Mouse (Mus musculus) liver, embryonic 16.5 days (tissue): ENCODE results near the gene Gm42791. TPM values are rescaled to one million over a fixed set of nuclear protein-coding genes. Genes with fewer than 3 reads are reported as not detected.

Experiments
- ATAC-seq: fragments of 200-750 bp; cut with Nextera tagmentation; 2 replicates; pipeline ENCODE4 v1.8.0; 2017; ENCODE audit warnings: low read depth, mild to moderate bottlenecking, moderate number of reproducible peaks, moderate library complexity
- H3K27ac ChIP-seq: fragments of 300-500 bp; sonication (generic); 2 replicates; pipeline ENCODE4 v1.5.1; 2014; ENCODE audit warnings: mild to moderate bottlenecking, low read length
- H3K27me3 ChIP-seq: fragments of 300-500 bp; sonication (generic); 2 replicates; pipeline ENCODE4 v1.6.1; 2014; ENCODE audit warnings: low read depth, low read length, mixed read lengths; ENCODE audit not compliant: control insufficient read depth, insufficient read depth
- H3K36me3 ChIP-seq: fragments of 300-500 bp; sonication (generic); 2 replicates; pipeline ENCODE4 v1.6.1; 2014; ENCODE audit warnings: mild to moderate bottlenecking; ENCODE audit not compliant: control insufficient read depth, insufficient read depth
- H3K4me1 ChIP-seq: fragments of 300-500 bp; sonication (generic); 2 replicates; pipeline ENCODE4 v1.6.1; 2014; ENCODE audit warnings: low read depth, low read length, mixed read lengths; ENCODE audit not compliant: control insufficient read depth
- H3K4me2 ChIP-seq: fragments of 300-500 bp; sonication (generic); 2 replicates; pipeline ENCODE4 v1.6.1; 2014; ENCODE audit warnings: low read depth, low read length, mixed read lengths
- H3K4me3 ChIP-seq: fragments of 300-500 bp; sonication (generic); 2 replicates; pipeline ENCODE4 v1.5.1; 2014; ENCODE audit warnings: low read depth, mild to moderate bottlenecking, low read length
- H3K9ac ChIP-seq: fragments of 300-500 bp; sonication (generic); 2 replicates; pipeline ENCODE4 v1.6.1; 2014; ENCODE audit warnings: low read depth, low read length
- H3K9me3 ChIP-seq: fragments of 300-500 bp; sonication (generic); replicated peaks from 2 replicates; pipeline ENCODE4 v1.6.1; 2016; ENCODE audit warnings: low read length; ENCODE audit not compliant: control insufficient read depth
- WGBS: fragments of 180-500 bp; shearing (Covaris S2); extraction: QIAGEN DNeasy Blood & Tissue Kit; methylation state at CpG from one replicate; pipeline ENCODE4 v1.1.7; 2014; ENCODE audit not compliant: insufficient replicate concordance; 5-methylcytosine and 5-hydroxymethylcytosine counted together
- polyA plus RNA-seq: library from polyadenylated mRNA; unstranded; fragments of >200 nt; fragmentation: Nextera tagmentation; extraction: Ambion mirVana; gene quantifications from 2 replicates; pipeline ENCODE4 v1.2.1, GENCODE M21; 2015

Gene Gm42791
- polyA plus RNA-seq, 1 experiment from 2014 or later, result 0.53 TPM

- Histone ChIP-seq H3K4me1 (peaks cover 8% of the 10 kb centered on the region), H3K4me3 (peak overlapping the region; percentile 58), H3K27me3 (no peaks in the 10 kb centered on the region), H3K4me2 (peak overlapping the region; percentile 87), H3K9me3 (no peaks in the 10 kb centered on the region), H3K9ac (peak overlapping the region; percentile 62), H3K27ac (no peak overlapping the region), H3K36me3 (no peaks in the 10 kb centered on the region; the same call in 1 of the 2 replicates)
- ATAC-seq, result peak; percentile 32
- WGBS, result 3% methylated on average over 37 of the region's 37 CpGs
Observed at GRCm38 (mm10) chr5:149015335-149016201, 20.6 kb upstream of the Gm42791 start.

- peak overlapping the region; percentile 87; the same call in 1 of the 2 replicates for H3K4me2 ChIP-seq
- no peak overlapping the region for H3K27ac ChIP-seq
- H3K9ac ChIP-seq, result no peak overlapping the region
- ATAC-seq, result no peak
- 44% methylated on average over 17 of the region's 17 CpGs for WGBS
- H3K4me3 ChIP-seq, result peak overlapping the region; percentile 58; the same call in 1 of the 2 replicates
- no peaks in the 10 kb centered on the region; the same call in 1 of the 2 replicates for H3K36me3 ChIP-seq
- H3K27me3 ChIP-seq, result no peaks in the 10 kb centered on the region
- no peaks in the 10 kb centered on the region for H3K9me3 ChIP-seq
- H3K4me1 ChIP-seq, result peaks cover 8% of the 10 kb centered on the region
Observed at GRCm38 (mm10) chr5:149014600-149015268, 19.8 kb upstream of the Gm42791 start.

- no peaks in the 10 kb centered on the region for H3K27me3 ChIP-seq
- H3K36me3 ChIP-seq, result no peaks in the 10 kb centered on the region; the same call in 1 of the 2 replicates
- no peak overlapping the region for H3K4me2 ChIP-seq
- no peaks in the 10 kb centered on the region for H3K9me3 ChIP-seq
- 72% methylated on average over 7 of the region's 7 CpGs for WGBS
- ATAC-seq, result no peak
- no peak overlapping the region for H3K9ac ChIP-seq
- no peak overlapping the region for H3K27ac ChIP-seq
- H3K4me1 ChIP-seq, result peaks cover 8% of the 10 kb centered on the region
- no peak overlapping the region for H3K4me3 ChIP-seq
Observed at GRCm38 (mm10) chr5:149013817-149014508, 19.0 kb upstream of the Gm42791 start.

GRCm38 (mm10) chr5:149009111-149009510 is 14.2 kb upstream of the Gm42791 start:
- H3K27me3 ChIP-seq, result no peaks in the 10 kb centered on the region
- no peaks in the 10 kb centered on the region; the same call in 1 of the 2 replicates for H3K36me3 ChIP-seq
- no peak overlapping the region for H3K4me2 ChIP-seq
- H3K9me3 ChIP-seq, result no peaks in the 10 kb centered on the region
- no peak overlapping the region for H3K27ac ChIP-seq
- 69% methylated on average over 3 of the region's 3 CpGs for WGBS
- H3K9ac ChIP-seq, result no peak overlapping the region
- ATAC-seq, result no peak
- H3K4me3 ChIP-seq, result no peak overlapping the region
- peaks cover 10% of the 10 kb centered on the region for H3K4me1 ChIP-seq

- Histone ChIP-seq H3K4me2 (peak overlapping the region; percentile 38), H3K9ac (no peak overlapping the region; the same call in 1 of the 2 replicates), H3K9me3 (no peaks in the 10 kb centered on the region), H3K27me3 (no peaks in the 10 kb centered on the region), H3K27ac (peak overlapping the region; percentile 40; the same call in 1 of the 2 replicates), H3K4me3 (no peak overlapping the region), H3K36me3 (no peaks in the 10 kb centered on the region; the same call in 1 of the 2 replicates), H3K4me1 (peaks cover 14% of the 10 kb centered on the region)
- no peak for ATAC-seq
- 48% methylated on average over 5 of the region's 5 CpGs for WGBS
Observed at GRCm38 (mm10) chr5:149007295-149007646, 12.3 kb upstream of the Gm42791 start.

GRCm38 (mm10) chr5:149006362-149007294 is 11.7 kb upstream of the Gm42791 start:
- H3K4me2 ChIP-seq, result peak overlapping the region; percentile 64
- peak; percentile 71 for ATAC-seq
- peak overlapping the region; percentile 40; the same call in 1 of the 2 replicates for H3K27ac ChIP-seq
- peak overlapping the region; percentile 14; the same call in 1 of the 2 replicates for H3K9ac ChIP-seq
- WGBS, result 11% methylated on average over 26 of the region's 26 CpGs
- H3K4me1 ChIP-seq, result peaks cover 14% of the 10 kb centered on the region
- H3K27me3 ChIP-seq, result no peaks in the 10 kb centered on the region
- H3K36me3 ChIP-seq, result no peaks in the 10 kb centered on the region
- H3K9me3 ChIP-seq, result no peaks in the 10 kb centered on the region
- H3K4me3 ChIP-seq, result peak overlapping the region; percentile 25

- ATAC-seq, result no peak
- Histone ChIP-seq H3K9ac (no peak overlapping the region), H3K27me3 (no peaks in the 10 kb centered on the region), H3K4me1 (peaks cover 14% of the 10 kb centered on the region), H3K4me3 (no peak overlapping the region), H3K36me3 (no peaks in the 10 kb centered on the region), H3K4me2 (peak overlapping the region; percentile 64), H3K9me3 (no peaks in the 10 kb centered on the region), H3K27ac (no peak overlapping the region)
- 48% methylated on average over 9 of the region's 9 CpGs for WGBS
Observed at GRCm38 (mm10) chr5:149005701-149006361, 10.9 kb upstream of the Gm42791 start.
